Mouse (Mus musculus) naive thymus-derived CD4-positive, alpha-beta T cell, adult 2 months (primary cell): Measurements from ENCODE around the gene Pitpnm2.

ENCODE experiments used
- DNase-seq: peaks from one replicate; pipeline ENCODE4 v3.0.0-alpha.2; 2011; ENCODE audit warnings: low read depth

The Pitpnm2 gene

GRCm38 (mm10) chr5:124182097-124182496, 67.5 kb downstream of the Pitpnm2 start:
- no peak for DNase-seq

- no peak for DNase-seq
These were observed 68.9 kb downstream of the Pitpnm2 start for GRCm38 (mm10) chr5:124180500-124181167.

GRCm38 (mm10) chr5:124179411-124179810, 70.1 kb downstream of the Pitpnm2 start:
- DNase-seq, result no peak

GRCm38 (mm10) chr5:124176726-124177132, 72.8 kb downstream of the Pitpnm2 start:
- no peak for DNase-seq

- DNase-seq, result no peak
These were observed 74.4 kb downstream of the Pitpnm2 start for GRCm38 (mm10) chr5:124175138-124175537.

GRCm38 (mm10) chr5:124173012-124173985, 76.3 kb downstream of the Pitpnm2 start:
- DNase-seq, result no peak

- DNase-seq, result no peak
These were observed 77.3 kb downstream of the Pitpnm2 start for GRCm38 (mm10) chr5:124172246-124172645.

- no peak for DNase-seq
These were observed 77.8 kb downstream of the Pitpnm2 start for GRCm38 (mm10) chr5:124171781-124172180.

- DNase-seq, result no peak
These were observed 80.3 kb downstream of the Pitpnm2 start for GRCm38 (mm10) chr5:124169224-124169621.

GRCm38 (mm10) chr5:124168428-124169223, 80.9 kb downstream of the Pitpnm2 start:
- DNase-seq, result no peak

- no peak for DNase-seq
These were observed 81.9 kb downstream of the Pitpnm2 start for GRCm38 (mm10) chr5:124167621-124168020.

GRCm38 (mm10) chr5:124166741-124167140, 82.8 kb downstream of the Pitpnm2 start:
- DNase-seq, result no peak

GRCm38 (mm10) chr5:124165622-124166570, 83.7 kb downstream of the Pitpnm2 start:
- DNase-seq, result peak; percentile 60

- DNase-seq, result no peak
These were observed 86.1 kb downstream of the Pitpnm2 start for GRCm38 (mm10) chr5:124163445-124163844.

- peak; percentile 85 for DNase-seq
These were observed 87.0 kb downstream of the Pitpnm2 start for GRCm38 (mm10) chr5:124162577-124162976.

GRCm38 (mm10) chr5:124161831-124162230, 87.7 kb downstream of the Pitpnm2 start:
- DNase-seq, result no peak

- no peak for DNase-seq
These were observed 90.1 kb downstream of the Pitpnm2 start for GRCm38 (mm10) chr5:124159453-124159852.

- DNase-seq, result no peak
These were observed 91.3 kb downstream of the Pitpnm2 start for GRCm38 (mm10) chr5:124158305-124158704.

GRCm38 (mm10) chr5:124155943-124156342, 93.6 kb downstream of the Pitpnm2 start:
- no peak for DNase-seq

- no peak for DNase-seq
These were observed 96.8 kb downstream of the Pitpnm2 start for GRCm38 (mm10) chr5:124152734-124153133.

- no peak for DNase-seq
These were observed 98.7 kb downstream of the Pitpnm2 start for GRCm38 (mm10) chr5:124150895-124151294.
